Mouse (Mus musculus): ENCODE results near the gene Itga7. TPM values are rescaled to one million over a fixed set of nuclear protein-coding genes. Genes with fewer than 3 reads are reported as not detected.

Itga7 gene
- polyA plus RNA-seq, 1 experiment from 2014 or later: 8.9 TPM

- H3K4me1 ChIP-seq (replicated peaks): peaks cover 8% of the 10 kb centered on the region; the same call in 1 of the 2 replicates
- no peak overlapping the region for H3K4me3 ChIP-seq
- H3K9ac ChIP-seq: no peak overlapping the region
- peak; percentile 27; the same call in 1 of the 2 replicates for ATAC-seq (ENCODE audit: low FRiP score, low read depth)
- H3K4me2 ChIP-seq: no peak overlapping the region
- 64% methylated on average over 5 of the region's 5 CpGs for WGBS
- no peak overlapping the region for H3K27ac ChIP-seq (replicated peaks)
- H3K27me3 ChIP-seq: peaks cover 23% of the 10 kb centered on the region
- no peaks in the 10 kb centered on the region for H3K36me3 ChIP-seq
- no peaks in the 10 kb centered on the region for H3K9me3 ChIP-seq
Observed at GRCm38 (mm10) chr10:128938974-128939373, 5.4 kb downstream of the Itga7 start.

- Histone ChIP-seq H3K36me3 (no peaks in the 10 kb centered on the region), H3K4me1 (replicated peaks) (no peaks in the 10 kb centered on the region), H3K4me2 (no peak overlapping the region), H3K4me3 (no peak overlapping the region), H3K9me3 (no peaks in the 10 kb centered on the region), H3K27me3 (peaks cover 10% of the 10 kb centered on the region), H3K27ac (replicated peaks) (no peak overlapping the region), H3K9ac (no peak overlapping the region)
- ATAC-seq (ENCODE audit: low FRiP score, low read depth): no peak
- WGBS: 86% methylated on average over 10 of the region's 10 CpGs
Observed at GRCm38 (mm10) chr10:128940475-128941061, 7.0 kb downstream of the Itga7 start.

- ATAC-seq (ENCODE audit: low FRiP score, low read depth): peak; percentile 6; the same call in 1 of the 2 replicates
- no peaks in the 10 kb centered on the region for H3K9me3 ChIP-seq
- H3K9ac ChIP-seq: no peak overlapping the region
- H3K4me3 ChIP-seq: no peak overlapping the region
- no peaks in the 10 kb centered on the region for H3K4me1 ChIP-seq (replicated peaks)
- no peak overlapping the region for H3K4me2 ChIP-seq
- WGBS: 18% methylated on average over 3 of the region's 3 CpGs
- H3K36me3 ChIP-seq: no peaks in the 10 kb centered on the region
- no peaks in the 10 kb centered on the region for H3K27me3 ChIP-seq
- H3K27ac ChIP-seq (replicated peaks): no peak overlapping the region
Observed at GRCm38 (mm10) chr10:128945675-128946074, 12.1 kb downstream of the Itga7 start.

- H3K27me3 ChIP-seq: no peaks in the 10 kb centered on the region
- no peak overlapping the region for H3K9ac ChIP-seq
- H3K4me2 ChIP-seq: no peak overlapping the region
- no peak overlapping the region for H3K27ac ChIP-seq (replicated peaks)
- H3K4me1 ChIP-seq (replicated peaks): no peaks in the 10 kb centered on the region
- no peak for ATAC-seq (ENCODE audit: low FRiP score, low read depth)
- 91% methylated on average over 4 of the region's 4 CpGs for WGBS
- H3K4me3 ChIP-seq: no peak overlapping the region
- H3K36me3 ChIP-seq: no peaks in the 10 kb centered on the region
- no peaks in the 10 kb centered on the region for H3K9me3 ChIP-seq
Observed at GRCm38 (mm10) chr10:128947496-128947895, 13.9 kb downstream of the Itga7 start.

GRCm38 (mm10) chr10:128950208-128950887, 16.7 kb downstream of the Itga7 start:
- Histone ChIP-seq H3K27ac (replicated peaks) (no peak overlapping the region), H3K36me3 (no peaks in the 10 kb centered on the region), H3K4me1 (replicated peaks) (no peaks in the 10 kb centered on the region), H3K9me3 (no peaks in the 10 kb centered on the region), H3K4me2 (no peak overlapping the region), H3K27me3 (no peaks in the 10 kb centered on the region), H3K9ac (no peak overlapping the region), H3K4me3 (no peak overlapping the region)
- ATAC-seq (ENCODE audit: low FRiP score, low read depth): no peak
- 75% methylated on average over 16 of the region's 16 CpGs for WGBS

- Histone ChIP-seq H3K9ac (no peak overlapping the region), H3K36me3 (no peaks in the 10 kb centered on the region), H3K9me3 (no peaks in the 10 kb centered on the region), H3K4me1 (replicated peaks) (no peaks in the 10 kb centered on the region), H3K27me3 (no peaks in the 10 kb centered on the region), H3K27ac (replicated peaks) (no peak overlapping the region), H3K4me2 (no peak overlapping the region), H3K4me3 (no peak overlapping the region)
- no peak for ATAC-seq (ENCODE audit: low FRiP score, low read depth)
- 78% methylated on average over 10 of the region's 10 CpGs for WGBS
Observed at GRCm38 (mm10) chr10:128958340-128958739, 24.7 kb downstream of the Itga7 start.

GRCm38 (mm10) chr10:128960142-128960541, 26.5 kb downstream of the Itga7 start:
- H3K4me3 ChIP-seq: no peak overlapping the region
- H3K4me1 ChIP-seq (replicated peaks): no peaks in the 10 kb centered on the region
- no peak overlapping the region for H3K9ac ChIP-seq
- no peaks in the 10 kb centered on the region for H3K9me3 ChIP-seq
- no peak overlapping the region for H3K4me2 ChIP-seq
- WGBS: 81% methylated on average over 4 of the region's 4 CpGs
- H3K36me3 ChIP-seq: no peaks in the 10 kb centered on the region
- H3K27ac ChIP-seq (replicated peaks): no peak overlapping the region
- H3K27me3 ChIP-seq: no peaks in the 10 kb centered on the region
- no peak for ATAC-seq (ENCODE audit: low FRiP score, low read depth)

- Histone ChIP-seq H3K4me2 (no peak within 1 kb of the TSS), H3K9ac (no peak within 1 kb of the TSS), H3K36me3 (no peaks in the 10 kb centered on the region), H3K9me3 (no peaks in the 10 kb centered on the region), H3K4me3 (no peak within 1 kb of the TSS), H3K4me1 (replicated peaks) (no peaks in the 10 kb centered on the region), H3K27me3 (no peaks in the 10 kb centered on the region), H3K27ac (replicated peaks) (no peak within 1 kb of the TSS)
- WGBS: 87% methylated on average over 12 of the region's 12 CpGs
- no peak for ATAC-seq (ENCODE audit: low FRiP score, low read depth)
Observed at GRCm38 (mm10) chr10:128960590-128961584, 27.3 kb downstream of the Itga7 start, which contains the start of gene Mettl7b. Gene Mettl7b, minus strand, starts transcription at chr10:128960988.

- Histone ChIP-seq H3K9me3 (no peaks in the 10 kb centered on the region), H3K9ac (no peak overlapping the region), H3K27me3 (no peaks in the 10 kb centered on the region), H3K27ac (replicated peaks) (no peak overlapping the region), H3K4me2 (no peak overlapping the region), H3K4me3 (no peak overlapping the region), H3K4me1 (replicated peaks) (no peaks in the 10 kb centered on the region), H3K36me3 (no peaks in the 10 kb centered on the region)
- WGBS: 86% methylated on average over 2 of the region's 2 CpGs
- ATAC-seq (ENCODE audit: low FRiP score, low read depth): no peak
Observed at GRCm38 (mm10) chr10:128964961-128965360, 31.3 kb downstream of the Itga7 start.

GRCm38 (mm10) chr10:128965871-128966270, 32.3 kb downstream of the Itga7 start:
- H3K9me3 ChIP-seq: no peaks in the 10 kb centered on the region
- H3K4me2 ChIP-seq: no peak overlapping the region
- no peak overlapping the region for H3K4me3 ChIP-seq
- no peaks in the 10 kb centered on the region for H3K27me3 ChIP-seq
- no peak for ATAC-seq (ENCODE audit: low FRiP score, low read depth)
- H3K9ac ChIP-seq: no peak overlapping the region
- no peaks in the 10 kb centered on the region for H3K4me1 ChIP-seq (replicated peaks)
- H3K36me3 ChIP-seq: no peaks in the 10 kb centered on the region
- WGBS: 90% methylated on average over 6 of the region's 6 CpGs
- no peak overlapping the region for H3K27ac ChIP-seq (replicated peaks)

- Histone ChIP-seq H3K27ac (replicated peaks) (no peak overlapping the region), H3K9ac (no peak overlapping the region), H3K4me3 (no peak overlapping the region), H3K4me2 (no peak overlapping the region), H3K4me1 (replicated peaks) (no peaks in the 10 kb centered on the region), H3K27me3 (no peaks in the 10 kb centered on the region), H3K36me3 (no peaks in the 10 kb centered on the region), H3K9me3 (no peaks in the 10 kb centered on the region)
- WGBS: 56% methylated on average over 1 of the region's 1 CpGs
- ATAC-seq (ENCODE audit: low FRiP score, low read depth): no peak
Observed at GRCm38 (mm10) chr10:128968341-128968749, 34.7 kb downstream of the Itga7 start.

- no peak for ATAC-seq (ENCODE audit: low FRiP score, low read depth)
- WGBS: 42% methylated on average over 1 of the region's 1 CpGs
- H3K27ac ChIP-seq (replicated peaks): no peak overlapping the region
Observed at GRCm38 (mm10) chr10:128970740-128971250, 37.2 kb downstream of the Itga7 start.

More at GRCm38 (mm10) chr10:128970740-128971250, 37.2 kb downstream of the Itga7 start:
- Histone ChIP-seq H3K9ac (no peak overlapping the region), H3K36me3 (no peaks in the 10 kb centered on the region), H3K4me3 (no peak overlapping the region), H3K27me3 (no peaks in the 10 kb centered on the region), H3K4me1 (replicated peaks) (no peaks in the 10 kb centered on the region), H3K4me2 (no peak overlapping the region), H3K9me3 (no peaks in the 10 kb centered on the region)
